Mouse (Mus musculus): ENCODE results near the gene Tnrc18. TPM values are rescaled to one million over a fixed set of nuclear protein-coding genes. Genes with fewer than 3 reads are reported as not detected.
A peak's percentile ranks its signal among the peaks of the same experiment; 100 is the strongest.

The Tnrc18 gene
- polyA plus RNA-seq, 1 experiment from 2014 or later, result 47.4 TPM

GRCm38 (mm10) chr5:142814711-142815420, 2.6 kb downstream of the Tnrc18 start:
- WGBS, result under 1% methylated on average over 62 of the region's 62 CpGs
- H3K27ac ChIP-seq (replicated peaks; ENCODE audit: low read depth, low read length), result peak overlapping the region; percentile 99
- peak; percentile 55 for DNase-seq

GRCm38 (mm10) chr5:142814161-142814651, 3.3 kb downstream of the Tnrc18 start:
- ATAC-seq (ENCODE audit: low FRiP score, low TSS enrichment), result no peak
- H3K4me2 ChIP-seq (ENCODE audit: low read length), result peak overlapping the region; percentile 100
- H3K27me3 ChIP-seq (ENCODE audit: control insufficient read depth, insufficient read depth, low read length), result no peaks in the 10 kb centered on the region
- H3K4me3 ChIP-seq (replicated peaks; ENCODE audit: low read depth, low read length), result peak overlapping the region; percentile 98
- peak overlapping the region; percentile 100 for H3K9ac ChIP-seq (replicated peaks; ENCODE audit: low read length)
- DNase-seq, result peak; percentile 63
- H3K9me3 ChIP-seq (ENCODE audit: control insufficient read depth, low read length), result no peaks in the 10 kb centered on the region
- peaks cover 33% of the 10 kb centered on the region; the same call in 1 of the 2 replicates for H3K36me3 ChIP-seq (ENCODE audit: control insufficient read depth, insufficient read depth, low read length)
- peak overlapping the region; percentile 99 for H3K27ac ChIP-seq (replicated peaks; ENCODE audit: low read depth, low read length)
- WGBS, result under 1% methylated on average over 22 of the region's 22 CpGs
- peaks cover 36% of the 10 kb centered on the region for H3K4me1 ChIP-seq (ENCODE audit: control insufficient read depth, insufficient read depth, low read length)

More at GRCm38 (mm10) chr5:142814711-142815420, 2.6 kb downstream of the Tnrc18 start:
- H3K4me1 ChIP-seq (ENCODE audit: control insufficient read depth, insufficient read depth, low read length), result peaks cover 31% of the 10 kb centered on the region
- no peak for ATAC-seq (ENCODE audit: low FRiP score, low TSS enrichment)
- H3K36me3 ChIP-seq (ENCODE audit: control insufficient read depth, insufficient read depth, low read length), result peaks cover 26% of the 10 kb centered on the region; the same call in 1 of the 2 replicates
- H3K4me3 ChIP-seq (replicated peaks; ENCODE audit: low read depth, low read length), result peak overlapping the region; percentile 98
- H3K9me3 ChIP-seq (ENCODE audit: control insufficient read depth, low read length), result no peaks in the 10 kb centered on the region
- H3K27me3 ChIP-seq (ENCODE audit: control insufficient read depth, insufficient read depth, low read length), result no peaks in the 10 kb centered on the region
- peak overlapping the region; percentile 100 for H3K9ac ChIP-seq (replicated peaks; ENCODE audit: low read length)
- H3K4me2 ChIP-seq (ENCODE audit: low read length), result peak overlapping the region; percentile 100

DNA sequence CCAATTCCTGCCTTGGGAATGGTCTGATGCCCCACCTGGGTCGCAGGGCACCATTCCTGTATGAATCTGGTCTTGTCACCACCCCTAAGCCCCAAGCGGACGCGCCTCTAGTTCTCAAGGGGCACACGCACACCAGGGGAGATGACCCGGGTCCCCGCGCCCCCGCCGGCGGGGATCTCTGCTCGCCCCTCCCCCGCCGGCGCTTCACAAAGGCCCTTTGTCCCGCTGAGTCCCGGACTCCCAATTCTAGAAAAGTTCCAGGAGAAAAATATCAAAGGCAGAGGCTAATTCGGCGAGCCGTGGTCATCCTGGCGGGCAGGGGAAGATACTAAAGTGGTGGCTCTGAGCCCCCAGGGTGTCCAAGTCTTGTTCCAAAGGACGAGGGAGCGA, 3.7 kb downstream of the Tnrc18 start:
- Histone ChIP-seq H3K9me3 (ENCODE audit: control insufficient read depth, low read length) (no peaks in the 10 kb centered on the region), H3K4me2 (ENCODE audit: low read length) (peak overlapping the region; percentile 100), H3K4me1 (ENCODE audit: control insufficient read depth, insufficient read depth, low read length) (peaks cover 38% of the 10 kb centered on the region), H3K36me3 (ENCODE audit: control insufficient read depth, insufficient read depth, low read length) (peaks cover 35% of the 10 kb centered on the region; the same call in 1 of the 2 replicates), H3K27me3 (ENCODE audit: control insufficient read depth, insufficient read depth, low read length) (no peaks in the 10 kb centered on the region), H3K4me3 (replicated peaks; ENCODE audit: low read depth, low read length) (peak overlapping the region; percentile 98), H3K9ac (replicated peaks; ENCODE audit: low read length) (peak overlapping the region; percentile 100), H3K27ac (replicated peaks; ENCODE audit: low read depth, low read length) (peak overlapping the region; percentile 99)
- peak; percentile 77 for DNase-seq
- WGBS, result under 1% methylated on average over 23 of the region's 23 CpGs
- no peak for ATAC-seq (ENCODE audit: low FRiP score, low TSS enrichment)

DNA sequence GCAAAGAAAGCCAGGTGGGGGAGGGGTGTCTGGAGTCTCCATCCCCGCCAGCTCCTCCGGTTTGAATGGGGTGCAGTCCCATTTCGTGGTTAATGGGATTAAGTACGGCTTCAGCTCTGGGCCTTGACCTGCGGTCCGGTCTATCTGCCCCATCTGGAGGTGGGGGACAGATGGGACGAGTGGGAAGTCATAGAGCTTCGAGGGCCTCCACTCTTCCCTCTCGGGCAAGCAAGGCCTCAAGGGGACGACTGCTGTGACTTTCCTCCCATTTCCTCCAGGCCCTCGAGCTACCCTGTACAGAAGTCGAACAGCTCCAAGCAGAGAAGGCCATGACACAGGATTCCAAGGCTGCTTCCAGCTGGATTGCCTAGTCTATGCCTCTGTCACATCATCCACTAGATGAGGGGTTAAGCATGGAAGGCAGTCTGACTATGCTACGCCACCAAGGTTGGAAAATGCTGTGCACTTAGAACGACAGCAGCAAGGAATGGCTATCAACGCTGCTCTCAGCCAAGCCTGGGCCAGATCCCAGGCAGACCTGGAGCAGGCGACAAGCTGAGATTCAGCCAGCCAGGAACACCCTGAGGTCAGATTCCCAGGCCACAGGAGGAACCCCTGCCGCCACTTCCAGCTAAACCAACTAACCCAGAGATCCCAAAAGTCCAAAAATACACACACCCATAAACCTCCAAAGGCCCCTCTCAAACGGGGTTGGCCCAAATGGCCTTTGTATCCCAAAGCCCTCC, 4.3 kb downstream of the Tnrc18 start:
- H3K36me3 ChIP-seq (ENCODE audit: control insufficient read depth, insufficient read depth, low read length), result peaks cover 35% of the 10 kb centered on the region; the same call in 1 of the 2 replicates
- peak overlapping the region; percentile 100 for H3K9ac ChIP-seq (replicated peaks; ENCODE audit: low read length)
- peak overlapping the region; percentile 100 for H3K4me2 ChIP-seq (ENCODE audit: low read length)
- H3K4me1 ChIP-seq (ENCODE audit: control insufficient read depth, insufficient read depth, low read length), result peaks cover 38% of the 10 kb centered on the region
- H3K9me3 ChIP-seq (ENCODE audit: control insufficient read depth, low read length), result no peaks in the 10 kb centered on the region
- under 1% methylated on average over 18 of the region's 18 CpGs for WGBS
- ATAC-seq (ENCODE audit: low FRiP score, low TSS enrichment) (no peak), DNase-seq (peak; percentile 66)
- H3K27me3 ChIP-seq (ENCODE audit: control insufficient read depth, insufficient read depth, low read length), result no peaks in the 10 kb centered on the region
- H3K27ac ChIP-seq (replicated peaks; ENCODE audit: low read depth, low read length), result peak overlapping the region; percentile 99
- H3K4me3 ChIP-seq (replicated peaks; ENCODE audit: low read depth, low read length), result peak overlapping the region; percentile 98

GRCm38 (mm10) chr5:142812621-142812975, 4.9 kb downstream of the Tnrc18 start:
- WGBS, result 3% methylated on average over 8 of the region's 8 CpGs
- Histone ChIP-seq H3K27ac (replicated peaks; ENCODE audit: low read depth, low read length) (peak overlapping the region; percentile 99), H3K4me3 (replicated peaks; ENCODE audit: low read depth, low read length) (peak overlapping the region; percentile 98), H3K4me1 (ENCODE audit: control insufficient read depth, insufficient read depth, low read length) (peaks cover 38% of the 10 kb centered on the region), H3K9me3 (ENCODE audit: control insufficient read depth, low read length) (no peaks in the 10 kb centered on the region), H3K27me3 (ENCODE audit: control insufficient read depth, insufficient read depth, low read length) (no peaks in the 10 kb centered on the region), H3K9ac (replicated peaks; ENCODE audit: low read length) (peak overlapping the region; percentile 100), H3K4me2 (ENCODE audit: low read length) (peak overlapping the region; percentile 100), H3K36me3 (ENCODE audit: control insufficient read depth, insufficient read depth, low read length) (peaks cover 39% of the 10 kb centered on the region; the same call in 1 of the 2 replicates)
- DNase-seq, result no peak
- no peak for ATAC-seq (ENCODE audit: low FRiP score, low TSS enrichment)

DNA sequence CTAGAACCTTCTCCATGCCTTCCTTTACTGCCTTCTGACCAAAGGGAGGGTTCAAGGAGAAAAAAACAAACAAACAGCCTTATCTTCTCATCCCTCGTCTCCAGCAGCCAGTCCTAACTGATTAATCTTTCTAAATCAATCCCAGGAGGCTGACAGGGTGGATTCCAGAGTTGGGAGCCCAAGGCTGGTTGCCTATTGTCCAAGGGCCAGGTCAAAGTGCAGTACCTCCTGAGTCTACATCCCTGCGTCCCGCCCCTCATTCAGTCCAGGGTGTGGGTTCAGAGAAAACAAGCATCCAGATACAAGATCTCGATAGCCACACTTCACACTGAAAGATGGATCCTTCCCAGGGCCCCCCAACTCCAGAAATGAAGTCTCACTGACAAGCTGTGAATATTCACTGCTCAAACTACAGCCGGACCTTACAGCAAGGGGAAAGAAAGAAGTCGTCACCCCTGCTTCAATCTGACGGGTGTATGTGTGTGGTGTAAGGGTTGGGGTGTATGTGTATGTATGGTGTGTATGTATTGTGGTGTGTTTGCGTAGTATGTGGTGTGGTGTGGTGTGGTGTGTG, 5.5 kb downstream of the Tnrc18 start:
- ATAC-seq (ENCODE audit: low FRiP score, low TSS enrichment) (no peak), DNase-seq (no peak)
- Histone ChIP-seq H3K9me3 (ENCODE audit: control insufficient read depth, low read length) (no peaks in the 10 kb centered on the region), H3K27me3 (ENCODE audit: control insufficient read depth, insufficient read depth, low read length) (no peaks in the 10 kb centered on the region), H3K4me3 (replicated peaks; ENCODE audit: low read depth, low read length) (peak overlapping the region; percentile 98), H3K9ac (replicated peaks; ENCODE audit: low read length) (peak overlapping the region; percentile 100), H3K4me1 (ENCODE audit: control insufficient read depth, insufficient read depth, low read length) (peaks cover 38% of the 10 kb centered on the region), H3K4me2 (ENCODE audit: low read length) (peak overlapping the region; percentile 100), H3K27ac (replicated peaks; ENCODE audit: low read depth, low read length) (peak overlapping the region; percentile 99), H3K36me3 (ENCODE audit: control insufficient read depth, insufficient read depth, low read length) (peaks cover 45% of the 10 kb centered on the region)
- 11% methylated on average over 8 of the region's 8 CpGs for WGBS

GRCm38 (mm10) chr5:142810710-142811599, 6.5 kb downstream of the Tnrc18 start:
- Histone ChIP-seq H3K4me3 (replicated peaks; ENCODE audit: low read depth, low read length) (peak overlapping the region; percentile 98), H3K27ac (replicated peaks; ENCODE audit: low read depth, low read length) (peak overlapping the region; percentile 99), H3K4me2 (ENCODE audit: low read length) (peak overlapping the region; percentile 100), H3K36me3 (ENCODE audit: control insufficient read depth, insufficient read depth, low read length) (peaks cover 52% of the 10 kb centered on the region), H3K9ac (replicated peaks; ENCODE audit: low read length) (peak overlapping the region; percentile 100), H3K9me3 (ENCODE audit: control insufficient read depth, low read length) (no peaks in the 10 kb centered on the region), H3K4me1 (ENCODE audit: control insufficient read depth, insufficient read depth, low read length) (peaks cover 38% of the 10 kb centered on the region), H3K27me3 (ENCODE audit: control insufficient read depth, insufficient read depth, low read length) (no peaks in the 10 kb centered on the region)
- WGBS, result 10% methylated on average over 20 of the region's 20 CpGs
- ATAC-seq (ENCODE audit: low FRiP score, low TSS enrichment) (no peak), DNase-seq (peak; percentile 51)

GRCm38 (mm10) chr5:142807661-142808060, 9.8 kb downstream of the Tnrc18 start:
- Histone ChIP-seq H3K27me3 (ENCODE audit: control insufficient read depth, insufficient read depth, low read length) (no peaks in the 10 kb centered on the region), H3K4me1 (ENCODE audit: control insufficient read depth, insufficient read depth, low read length) (peaks cover 54% of the 10 kb centered on the region), H3K4me2 (ENCODE audit: low read length) (no peak overlapping the region), H3K9me3 (ENCODE audit: control insufficient read depth, low read length) (no peaks in the 10 kb centered on the region), H3K4me3 (replicated peaks; ENCODE audit: low read depth, low read length) (no peak overlapping the region), H3K36me3 (ENCODE audit: control insufficient read depth, insufficient read depth, low read length) (peaks cover 43% of the 10 kb centered on the region), H3K27ac (replicated peaks; ENCODE audit: low read depth, low read length) (no peak overlapping the region), H3K9ac (replicated peaks; ENCODE audit: low read length) (no peak overlapping the region)
- no peak for DNase-seq
- no peak for ATAC-seq (ENCODE audit: low FRiP score, low TSS enrichment)
- 89% methylated on average over 7 of the region's 7 CpGs for WGBS
